In genomic region chr17:63803599-63803998, GRCm38 (mm10) we compare ENCODE assay signal across 8 mouse cellular contexts. TPM values are rescaled to one million over a fixed set of nuclear protein-coding genes. Genes with fewer than 3 reads are reported as not detected.
DNase-seq lines count a peak whose midpoint lies in the region; ATAC-seq and TF ChIP-seq lines count a peak whose summit lies in the region.

No protein-coding gene starts in this region.

- H3K36me3 ChIP-seq in hindbrain, embryonic 10.5 days: no peaks in the 10 kb centered on the region
- no peaks in the 10 kb centered on the region for H3K36me3 ChIP-seq in hindbrain, embryonic 13.5 days
- H3K36me3 ChIP-seq in hindbrain, postnatal 0 days (ENCODE audit: insufficient read depth, low read length): no peaks in the 10 kb centered on the region

- no peak overlapping the region for H3K9ac ChIP-seq in hindbrain, embryonic 13.5 days
- no peak overlapping the region for H3K9ac ChIP-seq in hindbrain, postnatal 0 days (replicated peaks; ENCODE audit: low read length)

- peak; percentile 74 for DNase-seq in hindbrain, embryonic 10.5 days (ENCODE audit: low spot score)
- DNase-seq in adrenal gland, postnatal 10 days: peak; percentile 85
- peak; percentile 66 for DNase-seq in embryo, embryonic 9.5 days (ENCODE audit: extremely low spot score)
- peak; percentile 89 for DNase-seq in hindbrain, postnatal 0 days (ENCODE audit: low spot score)
- DNase-seq in left cerebral cortex, postnatal 4 days: peak; percentile 71
- peak; percentile 73 for DNase-seq in ovary, postnatal 36 days (ENCODE audit: low spot score)
- DNase-seq in thymus, postnatal 36 days: peak; percentile 12 to 23

- peak; percentile 82 for TF ChIP-seq CTCF in hindbrain, postnatal 0 days (IDR thresholded peaks at IDR 0.05; ENCODE audit: low read depth)

- WGBS in hindbrain, embryonic 10.5 days: 28% methylated on average over 11 of the region's 11 CpGs
- 29% methylated on average over 11 of the region's 11 CpGs for WGBS in hindbrain, embryonic 13.5 days
- WGBS in hindbrain, postnatal 0 days: 32% methylated on average over 11 of the region's 11 CpGs

- H3K4me1 ChIP-seq in hindbrain, embryonic 10.5 days (replicated peaks): peaks cover 10% of the 10 kb centered on the region
- peaks cover 1% of the 10 kb centered on the region; the same call in 1 of the 2 replicates for H3K4me1 ChIP-seq in hindbrain, embryonic 13.5 days (replicated peaks)
- no peaks in the 10 kb centered on the region for H3K4me1 ChIP-seq in hindbrain, postnatal 0 days (ENCODE audit: insufficient read depth, low read length)

- H3K4me2 ChIP-seq in hindbrain, embryonic 13.5 days: no peak overlapping the region
- H3K4me2 ChIP-seq in hindbrain, postnatal 0 days (ENCODE audit: low read depth, low read length): no peak overlapping the region

- H3K9me3 ChIP-seq in hindbrain, embryonic 10.5 days: no peaks in the 10 kb centered on the region
- H3K9me3 ChIP-seq in hindbrain, embryonic 13.5 days: no peaks in the 10 kb centered on the region
- no peaks in the 10 kb centered on the region for H3K9me3 ChIP-seq in hindbrain, postnatal 0 days (ENCODE audit: low read length)

- no peak overlapping the region for H3K27ac ChIP-seq in hindbrain, embryonic 10.5 days
- H3K27ac ChIP-seq in hindbrain, embryonic 13.5 days: no peak overlapping the region
- no peak overlapping the region for H3K27ac ChIP-seq in hindbrain, postnatal 0 days

- intact Hi-C loops in left cerebral cortex, postnatal 4 days (cut with DNase I): no loop called here

- H3K27me3 ChIP-seq in hindbrain, embryonic 10.5 days (ENCODE audit: insufficient read depth, poor library complexity, severe bottlenecking): no peaks in the 10 kb centered on the region
- no peaks in the 10 kb centered on the region for H3K27me3 ChIP-seq in hindbrain, embryonic 13.5 days
- H3K27me3 ChIP-seq in hindbrain, postnatal 0 days (ENCODE audit: insufficient read depth, low read length): no peaks in the 10 kb centered on the region

- no peak for ATAC-seq in hindbrain, embryonic 13.5 days (ENCODE audit: low FRiP score)
- ATAC-seq in hindbrain, postnatal 0 days: no peak

- H3K4me3 ChIP-seq in hindbrain, embryonic 10.5 days: no peak overlapping the region
- H3K4me3 ChIP-seq in hindbrain, embryonic 13.5 days: no peak overlapping the region
- H3K4me3 ChIP-seq in hindbrain, postnatal 0 days (ENCODE audit: low read length): no peak overlapping the region

RNA-seq across cellular contexts. Expression of gene Fer, which starts 59.3 kb away (rescaled TPM):
- 23.1 and 28.6 TPM in 2 replicates for polyA plus RNA-seq in hindbrain, embryonic 10.5 days (2016; fragmentation: Nextera tagmentation; extraction: Ambion mirVana)
- 36.1 and 37.9 TPM in 2 replicates for polyA plus RNA-seq in hindbrain, embryonic 13.5 days (2015; fragmentation: Nextera tagmentation; extraction: Ambion mirVana)
- 10 to 100 TPM; 16.8 to 22.0 TPM for total RNA-seq in adrenal gland, postnatal 10 days (2021)
- 14.3 and 20.8 TPM in 2 replicates for total RNA-seq in hindbrain, postnatal 0 days (2014; rRNA removed)
- 24.8 and 25.1 TPM in 2 replicates for polyA plus RNA-seq in hindbrain, postnatal 0 days (2015; fragmentation: Nextera tagmentation; extraction: Ambion mirVana)
- 10 to 100 TPM; 43.3 to 44.6 TPM for total RNA-seq in left cerebral cortex, postnatal 4 days (2021)

RNA-seq across cellular contexts. Expression of gene A930002H24Rik, which starts 60.0 kb away (rescaled TPM):
- polyA plus RNA-seq in hindbrain, embryonic 10.5 days (2016; fragmentation: Nextera tagmentation; extraction: Ambion mirVana): 1.5 and 2.5 TPM in 2 replicates
- 2.1 and 2.8 TPM in 2 replicates for polyA plus RNA-seq in hindbrain, embryonic 13.5 days (2015; fragmentation: Nextera tagmentation; extraction: Ambion mirVana)
- total RNA-seq in adrenal gland, postnatal 10 days (2021): 1 to 10 TPM; 1.2 to 1.8 TPM
- 8.4 TPM in 1 of 2 replicates, not detected in the other for total RNA-seq in hindbrain, postnatal 0 days (2014; rRNA removed)
- polyA plus RNA-seq in hindbrain, postnatal 0 days (2015; fragmentation: Nextera tagmentation; extraction: Ambion mirVana): 2.8 and 3.8 TPM in 2 replicates
- 1 to 10 TPM; 1.4 to 1.5 TPM for total RNA-seq in left cerebral cortex, postnatal 4 days (2021)

Comparison
In these comparisons a context has a peak if more than half of its experiments do, and no peak if none do; other contexts are left out.
1. DNase-seq: peak in every context shown above with its lines; median percentile 89 in hindbrain, postnatal 0 days; 85 in adrenal gland, postnatal 10 days; 74 in hindbrain, embryonic 10.5 days; 73 in ovary, postnatal 36 days; 71 in left cerebral cortex, postnatal 4 days; 66 in embryo, embryonic 9.5 days; 18 in thymus, postnatal 36 days.